Mouse (Mus musculus): ENCODE results near the gene C1s2. TPM values are rescaled to one million over a fixed set of nuclear protein-coding genes. Genes with fewer than 3 reads are reported as not detected.
A peak's percentile ranks its signal among the peaks of the same experiment; 100 is the strongest.
"Not testable (repeated sequence)": the region's sequence is repeated elsewhere in the genome, so short reads cannot be mapped to it uniquely, and the experiment has no call there.

C1s2 gene
- total and polyA plus RNA-seq, 3 experiments: 0.08 to 0.19 (median 0.08) TPM

DNA sequence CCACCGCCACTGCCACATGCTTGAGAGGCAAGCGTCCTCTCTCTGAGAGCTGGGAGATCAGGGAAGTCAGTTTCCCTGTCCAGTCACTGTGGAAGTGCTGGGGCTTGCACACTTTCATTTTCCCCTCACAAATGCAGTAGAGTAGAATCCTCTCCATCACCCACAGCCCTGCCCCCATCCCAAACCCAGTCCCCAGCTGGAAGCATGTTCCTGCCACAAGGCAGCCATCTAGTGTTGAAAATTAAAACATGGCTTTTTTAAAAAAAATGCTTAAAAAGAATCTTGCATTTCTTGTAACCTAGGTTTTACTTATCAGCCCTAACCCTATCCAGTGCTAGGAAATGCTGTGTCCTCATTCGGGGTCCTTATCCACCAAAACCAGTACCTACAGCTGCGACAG, 4.2 kb upstream of the C1s2 start:
- peak; percentile 81 for TF ChIP-seq ZNF384 (IDR thresholded peaks at IDR 0.05; ENCODE audit: low read depth, low read length)
- TF ChIP-seq CHD2 (IDR thresholded peaks at IDR 0.05; ENCODE audit: low read length): peak; percentile 58; the same call in 1 of the 2 replicates
- TF ChIP-seq SMC3 (IDR thresholded peaks at IDR 0.05; ENCODE audit: low read depth, low read length): peak; percentile 33; the same call in 1 of the 2 replicates
- peak; percentile 56 for TF ChIP-seq RAD21 (IDR thresholded peaks at IDR 0.05; ENCODE audit: low read depth, low read length)
- TF ChIP-seq MYC (IDR thresholded peaks at IDR 0.05; ENCODE audit: low read depth, low read length): no peak
- no peak for TF ChIP-seq NRF1 (IDR thresholded peaks at IDR 0.05; ENCODE audit: low read depth, low read length)
- peak in 1 of 2 experiments; percentile 63; a peak in 2 of 4 replicates for TF ChIP-seq CTCF (conservative IDR thresholded peaks at IDR 0.05 in 1 of 2, IDR thresholded peaks at IDR 0.05 in 1 of 2; ENCODE audit: low read depth in 2 of 2, low read length in 2 of 2)
- H3K9ac ChIP-seq (ENCODE audit: insufficient read depth, low read depth): no peak overlapping the region
- H3K4me3 ChIP-seq (replicated peaks in 1 of 3; ENCODE audit: low read depth in 2 of 3, low read length in 2 of 3, poor library complexity in 1 of 3): no peak overlapping the region
- in situ Hi-C loops (cut with MboI; ENCODE audit: low pct_ligation_motif_present, low pct_unique_long_range_greater_than_20kb, low sequenced_read_pairs) (no loop called here), dilution Hi-C loops (cut with MboI; ENCODE audit: extremely low pct_ligation_motif_present, extremely low pct_unique_long_range_greater_than_20kb, low sequenced_read_pairs) (no loop called here)
- H3K27me3 ChIP-seq (replicated peaks): no peaks in the 10 kb centered on the region
- H3K4me1 ChIP-seq (ENCODE audit: control insufficient read depth in 1 of 2, insufficient read depth in 2 of 2): peaks cover 5 to 12% of the 10 kb centered on the region in 2 experiments; a peak in 3 of 4 replicates
- H3K79me2 ChIP-seq (replicated peaks; ENCODE audit: control insufficient read depth, extremely low read depth, insufficient read depth, poor library complexity, severe bottlenecking): no peaks in the 10 kb centered on the region
- H3K27ac ChIP-seq (ENCODE audit: insufficient read depth, low read depth): no peak overlapping the region
- H3K9me3 ChIP-seq (replicated peaks; ENCODE audit: low read length): no peaks in the 10 kb centered on the region
- no peak overlapping the region for H3K4me2 ChIP-seq (ENCODE audit: insufficient read depth, low read depth, poor library complexity, severe bottlenecking)
- peak; percentile 18 for DNase-seq (ENCODE audit: extremely low read depth)
- H3K36me3 ChIP-seq (replicated peaks in 1 of 2; ENCODE audit: control insufficient read depth in 1 of 2, insufficient read depth in 1 of 2, low read length in 1 of 2): no peaks in the 10 kb centered on the region

- H3K9ac ChIP-seq (ENCODE audit: insufficient read depth, low read depth); H3K4me3 ChIP-seq (replicated peaks in 1 of 3; ENCODE audit: low read depth in 2 of 3, low read length in 2 of 3, poor library complexity in 1 of 3); H3K9me3 ChIP-seq (replicated peaks; ENCODE audit: low read length); H3K36me3 ChIP-seq (replicated peaks in 1 of 2; ENCODE audit: control insufficient read depth in 1 of 2, insufficient read depth in 1 of 2, low read length in 1 of 2); H3K27me3 ChIP-seq (replicated peaks); dilution Hi-C loops (cut with MboI; ENCODE audit: extremely low pct_ligation_motif_present, extremely low pct_unique_long_range_greater_than_20kb, low sequenced_read_pairs); H3K27ac ChIP-seq (ENCODE audit: insufficient read depth, low read depth); H3K79me2 ChIP-seq (replicated peaks; ENCODE audit: control insufficient read depth, extremely low read depth, insufficient read depth, poor library complexity, severe bottlenecking); in situ Hi-C loops (cut with MboI; ENCODE audit: low pct_ligation_motif_present, low pct_unique_long_range_greater_than_20kb, low sequenced_read_pairs): not testable (repeated sequence)
- TF ChIP-seq RAD21 (IDR thresholded peaks at IDR 0.05; ENCODE audit: low read depth, low read length) (peak; percentile 36), CTCF (conservative IDR thresholded peaks at IDR 0.05 in 1 of 2, IDR thresholded peaks at IDR 0.05 in 1 of 2; ENCODE audit: low read depth in 2 of 2, low read length in 2 of 2) (peak in 1 of 2 experiments; percentile 48; a peak in 2 of 4 replicates)
- Histone ChIP-seq H3K4me2 (ENCODE audit: insufficient read depth, low read depth, poor library complexity, severe bottlenecking) (peak overlapping the region; percentile 15), H3K4me1 (ENCODE audit: control insufficient read depth in 1 of 2, insufficient read depth in 2 of 2) (peaks cover 5 to 12% of the 10 kb centered on the region in 2 experiments; a peak in 3 of 4 replicates)
- peak; percentile 41 for DNase-seq (ENCODE audit: extremely low read depth)
Observed at GRCm38 (mm10) chr6:124636858-124637460, 1.1 kb upstream of the C1s2 start.

- DNase-seq (ENCODE audit: extremely low read depth): no peak
- Histone ChIP-seq H3K4me1 (ENCODE audit: control insufficient read depth in 1 of 2, insufficient read depth in 2 of 2) (peaks cover 0 to 5% of the 10 kb centered on the region in 2 experiments; a peak in 1 of 4 replicates), H3K36me3 (replicated peaks in 1 of 2; ENCODE audit: control insufficient read depth in 1 of 2, insufficient read depth in 1 of 2, low read length in 1 of 2) (no peaks in the 10 kb centered on the region), H3K9me3 (replicated peaks; ENCODE audit: low read length) (no peaks in the 10 kb centered on the region), H3K9ac (ENCODE audit: insufficient read depth, low read depth) (no peak overlapping the region), H3K4me3 (replicated peaks in 1 of 3; ENCODE audit: low read depth in 2 of 3, low read length in 2 of 3, poor library complexity in 1 of 3) (no peak overlapping the region), H3K27me3 (replicated peaks) (no peaks in the 10 kb centered on the region), H3K4me2 (ENCODE audit: insufficient read depth, low read depth, poor library complexity, severe bottlenecking) (peak overlapping the region; percentile 75), H3K27ac (ENCODE audit: insufficient read depth, low read depth) (no peak overlapping the region), H3K79me2 (replicated peaks; ENCODE audit: control insufficient read depth, extremely low read depth, insufficient read depth, poor library complexity, severe bottlenecking) (no peaks in the 10 kb centered on the region)
- in situ Hi-C loops (cut with MboI; ENCODE audit: low pct_ligation_motif_present, low pct_unique_long_range_greater_than_20kb, low sequenced_read_pairs): no loop called here
- TF ChIP-seq POLR2A (IDR thresholded peaks at IDR 0.05; ENCODE audit: low read depth, low read length) (no peak), NRF1 (IDR thresholded peaks at IDR 0.05; ENCODE audit: low read depth, low read length) (no peak), BHLHE40 (IDR thresholded peaks at IDR 0.05; ENCODE audit: low read depth, low read length) (no peak), MXI1 (IDR thresholded peaks at IDR 0.05; ENCODE audit: low read depth, low read length) (no peak), ZKSCAN1 (IDR thresholded peaks at IDR 0.05; ENCODE audit: borderline replicate concordance, low read depth, low read length) (no peak), JUND (conservative IDR thresholded peaks at IDR 0.05; ENCODE audit: low read depth, low read length) (no peak), MAFK (IDR thresholded peaks at IDR 0.05; ENCODE audit: insufficient replicate concordance, low read length) (no peak), MAZ (IDR thresholded peaks at IDR 0.05; ENCODE audit: low read depth, low read length) (no peak), JUN (IDR thresholded peaks at IDR 0.05; ENCODE audit: insufficient read depth, low read depth, low read length) (no peak)
- dilution Hi-C loops (cut with MboI; ENCODE audit: extremely low pct_ligation_motif_present, extremely low pct_unique_long_range_greater_than_20kb, low sequenced_read_pairs): no loop called here
Observed at GRCm38 (mm10) chr6:124630763-124631162, 5.1 kb downstream of the C1s2 start.

DNA sequence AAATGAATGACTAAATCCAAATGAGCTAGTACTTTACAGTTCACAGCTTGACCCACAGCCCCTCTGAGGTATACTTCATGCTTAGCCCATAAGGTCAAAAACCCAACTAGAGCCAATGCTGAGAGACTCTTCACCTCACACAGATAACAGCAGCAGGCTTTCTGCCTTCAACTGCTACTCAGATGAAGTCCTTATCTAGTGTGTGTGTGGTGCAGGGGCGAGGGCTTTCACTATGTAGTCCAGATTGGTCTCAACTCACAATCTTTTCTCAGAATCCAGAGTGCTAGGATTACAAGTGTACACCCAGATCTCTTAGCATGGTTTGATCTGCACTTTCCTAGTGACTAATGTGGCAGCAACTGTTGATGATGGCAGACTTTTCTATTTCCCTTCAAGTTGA, 9.7 kb downstream of the C1s2 start:
- H3K9ac ChIP-seq (ENCODE audit: insufficient read depth, low read depth); H3K36me3 ChIP-seq (replicated peaks in 1 of 2; ENCODE audit: control insufficient read depth in 1 of 2, insufficient read depth in 1 of 2, low read length in 1 of 2); H3K27me3 ChIP-seq (replicated peaks); H3K79me2 ChIP-seq (replicated peaks; ENCODE audit: control insufficient read depth, extremely low read depth, insufficient read depth, poor library complexity, severe bottlenecking); H3K9me3 ChIP-seq (replicated peaks; ENCODE audit: low read length); dilution Hi-C loops (cut with MboI; ENCODE audit: extremely low pct_ligation_motif_present, extremely low pct_unique_long_range_greater_than_20kb, low sequenced_read_pairs); H3K4me3 ChIP-seq (replicated peaks in 1 of 3; ENCODE audit: low read depth in 2 of 3, low read length in 2 of 3, poor library complexity in 1 of 3); H3K4me2 ChIP-seq (ENCODE audit: insufficient read depth, low read depth, poor library complexity, severe bottlenecking); H3K27ac ChIP-seq (ENCODE audit: insufficient read depth, low read depth); in situ Hi-C loops (cut with MboI; ENCODE audit: low pct_ligation_motif_present, low pct_unique_long_range_greater_than_20kb, low sequenced_read_pairs); DNase-seq (ENCODE audit: extremely low read depth); H3K4me1 ChIP-seq (ENCODE audit: control insufficient read depth in 1 of 2, insufficient read depth in 2 of 2): not testable (repeated sequence)
